Mouse (Mus musculus): ENCODE results near the gene Majin. TPM values are rescaled to one million over a fixed set of nuclear protein-coding genes. Genes with fewer than 3 reads are reported as not detected.
A peak's percentile ranks its signal among the peaks of the same experiment; 100 is the strongest.

Gene Majin
- total RNA-seq, 2 experiments from 2014 or later = not detected

DNA sequence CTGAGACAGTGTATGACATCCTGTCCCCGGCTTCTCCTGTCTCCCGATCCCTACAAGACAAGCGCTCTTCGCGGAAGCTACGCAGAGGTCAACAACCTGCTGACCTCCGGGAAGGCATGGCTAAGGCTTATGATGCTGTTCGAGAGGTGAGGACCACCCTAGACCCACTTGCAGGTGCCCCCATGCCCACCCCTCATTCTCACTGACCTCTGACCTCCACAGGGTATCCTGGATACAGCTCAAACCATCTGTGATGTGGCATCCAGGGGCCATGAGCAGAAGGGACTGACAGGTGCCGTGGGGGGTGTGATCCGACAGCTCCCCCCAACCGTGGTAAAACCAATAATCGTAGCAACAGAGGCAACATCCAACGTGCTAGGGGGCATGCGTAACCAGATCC is 77.2 kb downstream of the Majin start:
- no peak for DNase-seq (ENCODE audit: extremely low spot score in 1 of 2, low spot score in 1 of 2)

- DNase-seq (ENCODE audit: extremely low spot score in 1 of 2, low spot score in 1 of 2) = peak; percentile 68 to 79
These were observed 78.0 kb downstream of the Majin start for GRCm38 (mm10) chr19:6262222-6262621.

DNA sequence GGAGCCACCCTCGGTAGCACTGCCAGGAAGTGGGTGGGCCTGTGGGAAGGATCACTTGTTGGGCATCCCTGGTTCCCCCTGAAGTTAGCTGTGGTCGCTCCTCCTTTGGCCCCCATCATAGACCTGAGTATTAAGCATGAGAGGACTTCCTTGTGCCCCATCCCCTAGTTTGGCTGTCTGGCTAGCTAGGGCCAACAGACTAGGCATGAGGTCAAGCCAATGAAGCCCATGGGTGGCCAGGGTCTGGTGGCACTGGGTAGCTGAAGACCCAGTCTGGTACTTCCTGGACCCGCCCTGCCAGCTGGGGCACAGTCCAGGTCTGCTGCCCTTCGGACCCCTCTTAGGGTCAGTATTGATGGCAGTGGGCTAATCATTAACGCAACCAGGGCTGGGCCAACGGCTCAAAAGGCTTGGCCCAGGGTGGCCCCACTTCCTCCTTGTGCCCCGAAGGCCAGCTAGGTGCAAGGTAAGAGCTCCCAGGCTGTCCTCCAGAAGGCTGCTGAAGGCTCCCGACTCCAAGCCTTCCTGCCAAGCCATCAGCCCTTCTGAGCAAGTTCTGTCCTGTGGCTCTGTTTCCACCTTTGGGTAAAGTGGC is 78.7 kb downstream of the Majin start:
- DNase-seq (ENCODE audit: extremely low spot score in 1 of 2, low spot score in 1 of 2) = no peak

GRCm38 (mm10) chr19:6264200-6264599 is 80.0 kb downstream of the Majin start:
- no peak for DNase-seq (ENCODE audit: extremely low spot score in 1 of 2, low spot score in 1 of 2)

DNA sequence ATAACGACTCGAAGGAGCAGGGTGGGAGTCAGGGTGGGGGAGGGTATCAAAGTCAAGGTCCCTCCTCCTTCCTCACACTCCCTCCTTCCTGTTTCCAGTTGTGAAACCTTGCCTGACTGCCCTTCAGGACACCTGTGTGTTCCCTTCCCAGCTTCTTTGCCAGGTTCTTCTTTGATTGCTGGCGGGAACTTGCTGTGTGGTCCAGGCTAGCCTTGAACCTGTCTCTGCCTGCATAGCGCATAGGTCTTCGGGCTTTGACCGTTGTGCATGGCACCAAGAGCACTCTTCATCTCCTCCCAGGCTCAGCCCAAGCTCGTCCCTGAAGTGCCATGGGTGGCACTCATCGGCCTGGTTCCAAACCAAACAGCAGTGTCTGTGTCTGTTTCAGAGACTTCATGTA is 80.8 kb downstream of the Majin start:
- DNase-seq (ENCODE audit: extremely low spot score in 1 of 2, low spot score in 1 of 2) = no peak

GRCm38 (mm10) chr19:6265727-6266182 is 81.6 kb downstream of the Majin start:
- DNase-seq (ENCODE audit: extremely low spot score in 1 of 2, low spot score in 1 of 2) = no peak

GRCm38 (mm10) chr19:6267306-6268169 is 83.3 kb downstream of the Majin start:
- DNase-seq (ENCODE audit: extremely low spot score in 1 of 2, low spot score in 1 of 2) = no peak

DNA sequence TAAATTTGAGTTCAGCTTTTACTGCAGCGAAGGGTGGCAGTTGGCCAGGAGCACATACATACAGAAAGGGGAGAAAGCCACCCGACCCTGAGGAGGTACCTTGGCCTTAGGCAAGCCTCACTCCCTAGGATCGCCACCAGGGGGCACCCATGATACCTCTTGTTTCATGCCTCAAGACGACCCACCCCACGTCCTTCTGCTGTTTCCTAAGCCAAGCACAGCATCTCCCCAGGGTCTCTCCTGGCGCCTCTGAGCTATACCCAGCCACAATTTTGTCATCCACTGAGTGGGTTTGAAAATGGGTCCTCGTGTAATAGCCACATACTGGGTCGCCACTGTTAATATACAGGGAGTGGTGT is 84.0 kb downstream of the Majin start:
- DNase-seq (ENCODE audit: extremely low spot score in 1 of 2, low spot score in 1 of 2) = peak; percentile 78 to 95

GRCm38 (mm10) chr19:6268670-6269132 is 84.5 kb downstream of the Majin start:
- DNase-seq (ENCODE audit: extremely low spot score in 1 of 2, low spot score in 1 of 2) = no peak

DNA sequence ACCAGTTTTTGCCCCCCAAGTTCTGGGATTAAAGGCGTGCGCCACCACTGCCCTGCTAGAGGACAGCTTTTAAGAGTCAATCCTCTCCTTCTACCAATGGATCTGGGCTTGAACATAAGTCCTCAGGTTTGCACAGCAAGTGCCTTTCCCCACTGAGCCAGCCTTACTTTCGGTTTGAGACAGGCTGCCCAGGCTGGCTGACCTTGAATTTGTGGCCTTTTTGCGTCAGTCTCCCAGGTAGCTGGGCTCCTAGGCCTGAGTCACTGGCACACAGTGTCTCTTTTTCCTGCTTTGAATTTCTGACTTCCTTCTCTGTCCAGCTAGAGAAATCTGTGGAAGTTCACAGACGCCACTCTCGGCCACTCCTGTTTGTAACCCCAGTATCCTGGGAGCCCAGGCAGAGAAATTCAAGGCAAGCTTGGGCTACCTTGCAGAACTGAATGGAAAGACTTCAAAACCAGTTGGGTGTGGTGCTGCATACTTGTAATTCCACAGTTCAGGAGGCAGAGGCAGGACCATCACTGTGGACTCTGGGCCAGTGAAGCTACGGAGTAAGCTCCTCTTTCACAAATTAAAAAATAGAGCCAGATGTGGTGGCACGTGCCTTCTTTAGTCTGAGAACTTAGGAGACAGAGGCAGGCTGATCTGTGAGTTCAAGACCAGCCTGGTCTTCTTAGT is 85.7 kb downstream of the Majin start:
- no peak for DNase-seq (ENCODE audit: extremely low spot score in 1 of 2, low spot score in 1 of 2)

- DNase-seq (ENCODE audit: extremely low spot score in 1 of 2, low spot score in 1 of 2) = no peak
These were observed 86.5 kb downstream of the Majin start for GRCm38 (mm10) chr19:6270661-6271060.

DNA sequence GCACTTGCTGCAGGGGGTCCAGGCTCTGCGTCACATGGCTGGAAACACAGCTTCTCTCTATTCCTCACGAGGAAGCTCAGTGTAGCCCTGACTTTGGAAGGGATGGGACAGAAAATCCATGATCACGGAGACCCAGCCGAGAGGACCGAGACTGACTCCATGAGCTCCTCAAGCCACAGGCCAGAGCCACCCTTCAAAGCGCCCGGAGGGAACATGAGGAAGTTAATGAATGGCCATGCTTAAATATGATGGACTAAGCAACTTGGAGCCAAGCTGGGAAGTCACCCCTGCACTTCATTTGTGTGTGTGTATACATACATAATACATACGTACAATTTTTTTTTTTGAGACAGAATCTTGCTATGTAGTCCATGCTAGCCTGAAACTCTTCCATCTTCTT is 87.0 kb downstream of the Majin start:
- no peak for DNase-seq (ENCODE audit: extremely low spot score in 1 of 2, low spot score in 1 of 2)

GRCm38 (mm10) chr19:6272053-6272452 is 87.9 kb downstream of the Majin start:
- DNase-seq (ENCODE audit: extremely low spot score in 1 of 2, low spot score in 1 of 2) = no peak

GRCm38 (mm10) chr19:6272738-6273137 is 88.5 kb downstream of the Majin start:
- DNase-seq (ENCODE audit: extremely low spot score in 1 of 2, low spot score in 1 of 2) = no peak

DNA sequence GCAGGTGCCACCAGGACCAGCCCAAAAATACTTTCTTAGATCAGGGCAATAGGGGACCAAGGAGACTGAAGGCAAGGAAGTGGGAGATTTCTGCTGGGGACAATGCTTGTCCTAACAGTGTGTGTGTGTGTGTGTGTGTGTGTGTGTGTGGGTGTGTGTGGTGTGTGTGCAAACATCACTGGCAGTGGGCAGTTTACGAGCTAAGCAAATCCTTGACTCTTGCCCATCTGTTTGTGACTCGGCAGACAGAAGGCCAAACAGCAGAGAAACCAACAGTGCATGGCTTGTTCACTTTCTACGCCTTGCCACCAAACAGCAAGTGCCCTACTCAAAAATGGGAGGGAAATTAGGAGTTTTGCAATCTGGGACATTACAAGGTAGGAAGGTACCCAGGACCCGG is 89.4 kb downstream of the Majin start:
- no peak for DNase-seq (ENCODE audit: extremely low spot score in 1 of 2, low spot score in 1 of 2)

Small RNA genes within 50 kb of the gene (microRNA-seq; reads per million reads assigned to microRNA genes)
- gene Mir192 = 8.6 to 30.5 reads per million in 2 experiments
- gene Mir194-2 = 24.1 to 25.9 reads per million in 2 experiments

Other genes starting within 250 kb of the Majin start
- gene Pola2, start 220.2 kb upstream of the Majin start, total RNA-seq (2021) = 1 to 10 TPM; 5.4 to 6.5 TPM
- not detected for gene Slc22a20, start 198.2 kb upstream of the Majin start, total RNA-seq (2021)
- 10 to 100 TPM; 20.5 to 21.9 TPM for gene Capn1, start 168.5 kb upstream of the Majin start, total RNA-seq (2021)
- gene Syvn1, start 137.8 kb upstream of the Majin start, total RNA-seq (2021) = 10 to 100 TPM; 41.8 to 45.7 TPM
- 10 to 100 TPM; 43.1 to 47.4 TPM for gene Mrpl49, start 126.6 kb upstream of the Majin start, total RNA-seq (2021)
- gene Fau, start 126.5 kb upstream of the Majin start, total RNA-seq (2021) = 100 to 1,000 TPM; 588 to 687 TPM
- 10 to 100 TPM; 38.0 to 41.5 TPM for gene Znhit2, start 123.2 kb upstream of the Majin start, total RNA-seq (2021)
- 10 to 100 TPM; 27.8 to 28.8 TPM for gene Tm7sf2, start 116.0 kb upstream of the Majin start, total RNA-seq (2021)
- 10 to 100 TPM; 83.7 to 96.3 TPM for gene Vps51, start 107.2 kb upstream of the Majin start, total RNA-seq (2021)
- not detected for gene Tmem262, start 104.4 kb upstream of the Majin start, total RNA-seq (2021)
- not detected for gene Gm28374, start 102.1 kb upstream of the Majin start, total RNA-seq (2021)
- 10 to 100 TPM; 37.1 to 44.2 TPM for gene Zfpl1, start 99.4 kb upstream of the Majin start, total RNA-seq (2021)
- gene Cdca5, start 99.4 kb upstream of the Majin start, total RNA-seq (2021) = under 1 TPM in 1 of 2 experiments, not detected in 1; 0.37 TPM
- gene AC131692.1, start 90.0 kb upstream of the Majin start, total RNA-seq (2021) = not detected
- gene Naaladl1, start 78.6 kb upstream of the Majin start, total RNA-seq (2021) = not detected
- 10 to 100 TPM; 15.5 to 17.9 TPM for gene Sac3d1, start 65.7 kb upstream of the Majin start, total RNA-seq (2021)
- 10 to 100 TPM; 36.7 to 40.7 TPM for gene Snx15, start 56.1 kb upstream of the Majin start, total RNA-seq (2021)
- under 1 TPM; 0.45 to 0.69 TPM for gene Batf2, start 43.4 kb upstream of the Majin start, total RNA-seq (2021)
- gene Arl2, start 42.8 kb upstream of the Majin start, total RNA-seq (2021) = 10 to 100 TPM; 75.5 to 76.1 TPM
- not detected for gene Gpha2, start 42.0 kb downstream of the Majin start, total RNA-seq (2021)
- 100 to 1,000 TPM; 137 to 146 TPM for gene Ppp2r5b, start 51.5 kb downstream of the Majin start, total RNA-seq (2021)
- 10 to 100 TPM; 31.1 to 38.3 TPM for gene Atg2a, start 57.3 kb downstream of the Majin start, total RNA-seq (2021)
- gene Ehd1, start 92.3 kb downstream of the Majin start, total RNA-seq (2021) = 10 to 100 TPM; 84.9 to 88.6 TPM
- gene Cdc42bpg, start 122.1 kb downstream of the Majin start, total RNA-seq (2021) = 1 to 10 TPM; 3.9 to 4.6 TPM
- gene Men1, start 150.6 kb downstream of the Majin start, total RNA-seq (2021) = 10 to 100 TPM; 63.3 to 64.8 TPM
- gene Map4k2, start 156.7 kb downstream of the Majin start, total RNA-seq (2021) = 10 to 100 TPM; 66.3 to 78.4 TPM
- gene Sf1, start 179.3 kb downstream of the Majin start, total RNA-seq (2021) = 100 to 1,000 TPM; 180 to 215 TPM
- 10 to 100 TPM; 26.6 to 32.3 TPM for gene Pygm, start 200.0 kb downstream of the Majin start, total RNA-seq (2021)
- 10 to 100 TPM; 29.3 to 29.8 TPM for gene Rasgrp2, start 215.0 kb downstream of the Majin start, total RNA-seq (2021)
- gene Nrxn2, start 234.3 kb downstream of the Majin start, total RNA-seq (2021) = 100 to 1,000 TPM; 404 to 465 TPM

Data from layer of hippocampus, postnatal 25 days (tissue).